Mouse (Mus musculus): Measurements from ENCODE around the gene Nat8f5.
"Not testable (repeated sequence)": the region's sequence is repeated elsewhere in the genome, so short reads cannot be mapped to it uniquely, and the experiment has no call there.

Nat8f5 gene

DNA sequence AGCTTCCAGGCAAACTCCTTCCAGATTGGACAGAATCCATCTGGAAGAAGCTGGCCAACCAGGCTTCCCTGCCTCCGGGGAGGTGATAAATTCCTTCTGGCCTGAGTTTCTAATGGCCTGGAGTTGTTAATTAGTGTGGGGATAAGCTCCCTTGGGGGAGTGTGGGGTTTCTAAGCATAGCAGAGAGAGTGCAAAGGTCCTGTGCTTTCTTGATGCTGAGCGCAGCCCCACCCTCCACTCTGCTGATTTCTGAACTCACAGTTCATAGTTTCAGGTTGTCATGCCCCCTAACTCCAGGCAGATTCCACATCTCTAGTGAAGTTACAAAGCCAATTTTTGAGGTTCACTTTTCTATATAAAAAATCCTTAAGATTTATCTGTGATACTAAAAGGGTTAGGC, 14.3 kb upstream of the Nat8f5 start:
- DNase-seq = peak; percentile 79

DNA sequence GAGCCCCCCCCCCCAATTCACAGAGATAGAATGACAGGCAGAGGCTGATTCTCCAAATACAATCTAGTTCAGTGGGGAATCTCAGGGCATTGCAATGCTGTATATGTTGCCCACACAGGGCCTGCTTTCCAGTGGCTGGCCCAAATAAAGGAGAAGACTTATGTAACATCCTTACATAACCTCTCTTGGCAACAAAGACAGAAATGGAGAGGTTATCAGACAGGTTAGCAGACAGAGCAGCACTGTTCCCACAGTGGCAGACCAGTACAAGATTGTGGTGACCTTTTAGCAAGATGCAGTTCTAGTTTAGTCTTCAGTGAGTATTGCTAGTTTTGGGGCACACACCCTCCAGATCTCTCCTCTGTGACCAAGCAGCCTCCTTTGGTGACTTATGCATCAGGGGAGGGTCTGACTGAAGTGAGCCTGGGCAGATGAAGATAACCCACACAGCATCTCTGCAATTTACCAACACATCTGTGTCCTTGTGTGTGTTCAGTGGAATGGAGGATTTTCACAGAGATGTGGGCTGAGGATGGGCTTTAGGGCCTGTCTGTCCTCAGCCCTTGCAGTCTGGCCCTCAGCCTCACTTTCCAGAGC, 13.8 kb upstream of the Nat8f5 start:
- not testable (repeated sequence) for DNase-seq

DNA sequence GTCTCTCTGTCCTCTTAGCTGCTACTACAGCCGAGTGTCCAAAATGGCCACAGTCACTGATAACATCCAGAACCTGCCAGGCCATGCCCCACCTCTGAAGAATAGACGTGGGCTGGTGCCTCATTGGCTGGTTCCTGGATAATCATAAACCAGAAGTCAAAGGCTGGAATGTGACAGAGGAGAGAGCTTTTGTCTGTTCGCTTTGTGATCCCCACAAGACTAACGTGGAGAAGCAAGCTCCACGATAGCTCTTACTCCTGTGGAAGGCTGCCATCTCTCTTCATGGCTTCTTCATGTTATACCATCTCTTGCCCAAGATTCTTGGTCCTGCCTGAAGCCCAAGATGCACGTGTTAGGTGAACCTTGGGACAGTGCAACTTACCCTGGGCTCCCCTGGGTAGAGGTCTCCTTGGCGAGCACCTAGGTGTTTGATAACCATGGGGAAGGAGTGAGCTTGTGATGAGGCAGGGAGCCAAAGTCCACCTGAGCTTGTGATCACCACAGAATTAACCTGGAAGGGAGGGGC, 11.1 kb upstream of the Nat8f5 start, which contains the start of gene Nat8:
Nat8 (minus strand) TSS at position 287 of the 526 bp plus-strand sequence.
- DNase-seq = peak; percentile 76

DNA sequence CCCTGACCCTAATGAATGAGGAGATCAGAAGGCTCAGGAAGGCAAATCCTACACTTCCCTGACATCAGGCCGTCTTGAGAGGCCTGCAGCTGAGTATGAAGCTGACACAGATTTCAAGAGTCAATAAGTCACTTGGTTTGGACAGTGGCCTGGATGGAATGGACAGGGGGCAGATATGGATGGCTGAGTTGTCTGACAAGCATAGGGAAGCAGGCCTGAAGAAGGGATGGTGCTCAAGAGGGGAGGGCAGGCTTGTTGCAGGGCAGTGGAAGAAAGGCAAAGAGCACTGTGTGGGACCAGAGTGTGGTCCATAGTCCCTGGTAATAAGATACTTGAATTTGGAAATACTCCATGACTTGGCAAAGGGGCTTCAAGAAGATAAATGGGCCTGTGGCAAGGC, 8.7 kb upstream of the Nat8f5 start:
- DNase-seq = peak; percentile 61

DNA sequence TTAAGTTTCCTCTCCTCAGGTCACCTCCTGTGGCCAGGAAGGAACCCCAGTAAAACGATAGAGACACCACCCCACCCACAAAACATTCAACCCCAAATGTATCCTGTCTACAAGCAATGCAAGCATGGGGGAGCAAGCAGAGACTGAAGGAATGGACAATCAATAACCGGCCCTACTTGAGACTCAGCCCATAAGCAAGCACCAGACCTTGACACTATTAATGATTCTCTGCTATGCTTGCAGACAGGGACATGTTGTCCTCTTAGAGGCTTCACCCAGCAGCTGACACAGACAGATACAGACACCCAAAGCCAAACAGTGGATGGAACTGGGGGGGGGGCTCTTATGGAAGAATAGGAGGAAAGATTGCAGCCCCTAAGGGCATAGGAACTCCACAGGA, 5.1 kb upstream of the Nat8f5 start:
- no peak for DNase-seq

DNA sequence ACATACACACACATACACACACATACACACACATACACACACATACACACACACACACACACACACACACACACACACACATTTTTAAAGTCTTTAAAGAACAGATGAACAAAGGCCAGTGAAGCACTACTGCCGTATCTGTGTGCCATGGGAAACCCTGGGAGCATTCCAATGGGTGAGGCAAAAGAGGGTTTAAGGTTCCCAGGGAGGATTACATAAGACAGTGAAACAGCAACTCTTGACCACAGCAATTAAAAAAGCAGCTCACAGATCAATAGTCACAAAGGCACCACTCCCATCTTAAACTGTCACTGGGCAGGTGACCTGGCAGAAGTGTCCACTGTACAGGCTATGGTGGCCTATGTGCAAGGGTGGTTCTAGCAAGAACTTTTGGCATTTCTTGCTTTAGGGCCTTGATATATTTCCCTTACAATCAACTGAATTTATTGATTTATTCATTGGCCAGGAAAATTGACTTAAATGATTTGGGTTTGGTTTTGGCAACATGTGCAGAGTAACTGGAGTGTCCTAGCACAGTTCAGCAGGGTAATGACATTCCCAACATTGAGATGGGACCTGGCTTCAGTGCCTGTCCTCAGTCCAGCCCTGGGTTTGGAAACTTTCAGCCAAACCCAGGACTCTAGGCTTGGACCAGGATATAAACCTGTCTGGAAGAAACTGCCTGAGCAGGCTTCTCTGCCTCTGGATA, 2.8 kb upstream of the Nat8f5 start:
- no peak for DNase-seq

DNA sequence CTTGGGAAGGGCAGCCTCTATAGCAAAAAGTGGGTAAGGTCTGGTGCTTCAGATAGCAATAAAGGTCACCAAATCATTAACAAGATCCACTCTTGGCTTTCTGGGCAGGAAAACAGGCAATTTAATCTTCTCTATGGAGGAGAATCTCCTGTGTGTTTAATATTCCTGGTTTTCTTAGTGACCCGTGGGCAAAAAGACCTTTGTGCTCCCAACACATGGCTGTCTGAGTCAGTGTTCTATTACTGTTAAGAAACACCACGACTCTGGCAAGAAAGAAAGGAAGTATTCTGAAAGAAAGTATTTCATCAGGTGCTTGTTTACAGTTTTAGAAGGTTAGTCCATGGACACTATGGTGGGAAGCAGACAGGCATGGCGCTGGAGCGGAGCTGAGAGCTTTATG, 1.5 kb upstream of the Nat8f5 start:
- DNase-seq = no peak

DNA sequence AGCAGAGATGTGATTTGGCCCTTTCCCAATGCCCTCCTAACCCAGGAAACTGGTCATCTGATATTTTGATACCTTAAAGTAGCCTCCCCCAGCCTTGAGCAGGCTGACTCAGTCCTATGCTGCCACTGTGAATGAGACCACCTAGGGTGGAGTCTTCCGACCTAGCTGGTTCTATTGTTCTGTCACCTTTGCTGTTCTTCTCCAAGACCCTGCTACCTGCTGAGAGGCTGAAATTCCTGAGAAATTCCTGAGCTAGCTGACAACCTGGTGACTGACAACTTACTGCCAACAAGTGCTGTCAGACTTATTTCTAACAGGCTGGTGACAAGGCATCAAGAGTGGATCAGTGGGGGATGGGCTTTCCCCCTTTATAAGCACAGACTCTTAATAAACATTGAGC, 2.4 kb downstream of the Nat8f5 start:
- DNase-seq = no peak

DNA sequence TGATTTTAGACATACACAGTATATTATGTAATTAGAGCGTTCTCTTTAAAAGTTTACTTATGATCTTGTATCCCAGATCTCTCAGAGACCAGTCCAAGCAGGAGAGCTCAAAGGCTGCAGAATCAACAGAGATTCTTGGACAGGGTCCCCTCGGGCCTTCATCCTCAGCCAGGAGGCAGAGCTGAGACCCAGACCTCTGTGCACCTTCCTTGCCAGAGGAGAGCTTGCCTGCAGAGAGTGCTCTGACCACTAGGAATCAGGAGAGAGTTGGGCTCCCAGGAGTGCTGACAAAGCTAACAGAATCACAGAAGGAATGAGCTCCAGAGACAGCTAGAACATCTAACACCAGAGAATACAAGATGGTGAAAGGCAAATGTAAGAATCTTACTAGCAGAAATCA, 7.4 kb downstream of the Nat8f5 start:
- DNase-seq = peak; percentile 73

DNA sequence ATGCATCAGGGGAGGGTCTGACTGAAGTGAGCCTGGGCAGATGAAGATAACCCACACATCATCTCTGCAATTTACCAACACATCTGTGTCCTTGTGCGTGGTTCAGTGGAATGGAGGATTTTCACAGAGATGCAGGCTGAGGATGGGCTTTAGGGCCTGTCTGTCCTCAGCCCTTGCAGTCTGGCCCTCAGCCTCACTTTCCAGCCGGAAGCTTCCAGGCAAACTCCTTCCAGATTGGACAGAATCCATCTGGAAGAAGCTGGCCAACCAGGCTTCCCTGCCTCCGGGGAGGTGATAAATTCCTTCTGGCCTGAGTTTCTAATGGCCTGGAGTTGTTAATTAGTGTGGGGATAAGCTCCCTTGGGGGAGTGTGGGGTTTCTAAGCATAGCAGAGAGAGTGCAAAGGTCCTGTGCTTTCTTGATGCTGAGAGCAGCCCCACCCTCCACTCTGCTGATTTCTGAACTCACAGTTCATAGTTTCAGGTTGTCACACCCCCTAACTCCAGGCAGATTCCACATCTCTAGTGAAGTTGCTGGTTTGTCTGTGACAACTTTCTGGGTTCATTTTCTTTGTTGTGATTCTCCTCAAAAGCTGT, 9.7 kb downstream of the Nat8f5 start:
- peak; percentile 80 for DNase-seq

DNA sequence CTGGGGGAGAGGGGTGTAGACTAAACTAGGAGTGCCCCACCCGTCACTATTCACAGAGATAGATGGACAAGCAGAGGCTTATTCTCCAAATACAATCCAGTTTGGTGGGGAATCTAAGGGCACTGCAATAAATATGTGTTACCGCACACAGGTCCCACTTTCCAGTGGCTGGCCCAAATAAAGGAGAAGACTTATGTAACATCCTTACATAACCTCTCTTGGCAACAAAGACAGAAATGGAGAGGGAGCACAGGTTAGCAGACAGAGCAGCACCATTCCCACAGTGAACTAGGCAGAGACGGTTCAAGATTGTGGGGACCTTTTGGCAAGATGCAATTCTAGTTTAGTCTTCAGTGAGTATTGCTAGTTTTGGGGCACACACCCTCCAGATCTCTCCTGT, 10.3 kb downstream of the Nat8f5 start:
- DNase-seq = not testable (repeated sequence)

DNA sequence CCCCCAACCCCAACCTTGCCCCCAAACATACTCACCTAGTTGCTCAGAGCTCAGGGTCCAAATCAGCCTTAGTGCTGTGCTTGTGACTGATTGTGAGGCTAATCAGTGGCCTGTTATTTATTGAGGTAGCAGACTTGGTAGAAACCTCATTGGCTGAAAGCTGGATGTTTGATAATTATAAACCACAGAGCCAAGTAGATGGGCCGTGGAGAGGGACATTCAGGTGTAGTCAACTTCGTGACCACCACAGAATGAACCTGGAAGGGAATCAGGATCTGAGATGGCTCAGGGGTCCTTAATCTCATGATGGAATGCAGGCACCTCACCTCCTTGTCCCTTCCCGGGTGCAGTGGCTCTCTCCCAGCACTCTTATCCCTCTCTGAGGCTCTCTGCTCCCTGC, 11.0 kb downstream of the Nat8f5 start:
- DNase-seq = not testable (repeated sequence)

DNA sequence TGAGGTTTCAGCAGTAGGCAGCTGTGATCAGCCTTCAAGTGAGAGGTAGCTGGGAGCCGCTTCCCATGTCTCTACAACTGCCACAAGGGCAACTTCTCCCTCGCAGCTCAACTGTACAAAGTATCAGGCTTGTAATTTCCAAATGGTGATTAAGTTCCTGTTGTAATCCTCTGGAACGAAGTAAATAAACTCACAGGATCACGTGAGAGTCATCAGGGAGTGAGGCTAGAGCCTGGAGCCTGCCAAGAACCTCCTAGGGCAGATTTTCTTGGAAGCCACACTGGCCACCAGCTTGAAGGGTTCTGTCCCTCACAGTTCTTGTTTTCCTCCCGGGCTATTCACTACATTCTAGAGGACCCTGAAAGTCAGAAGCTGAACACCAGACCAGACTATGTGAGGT, 17.6 kb downstream of the Nat8f5 start:
- DNase-seq = peak; percentile 60

Measured in kidney, adult 11 months (tissue).